Mouse (Mus musculus) kidney, embryonic 16.5 days (tissue): ENCODE measurements around the gene Hnf1a. TPM values are rescaled to one million over a fixed set of nuclear protein-coding genes. Genes with fewer than 3 reads are reported as not detected.

ENCODE experiments used
- ATAC-seq: fragments of 200-750 bp; cut with Nextera tagmentation; 2 replicates; pipeline ENCODE4 v1.8.0; 2017; ENCODE audit warnings: moderate TSS enrichment; ENCODE audit not compliant: low FRiP score, low TSS enrichment
- H3K27ac ChIP-seq: fragments of 300-500 bp; sonication (generic); 2 replicates; pipeline ENCODE4 v1.5.1; 2014; ENCODE audit warnings: low read length
- H3K27me3 ChIP-seq: fragments of 300-500 bp; sonication (generic); 2 replicates; pipeline ENCODE4 v1.6.1; 2014; ENCODE audit warnings: low read length, control low read depth, mixed read lengths; ENCODE audit not compliant: insufficient read depth
- H3K36me3 ChIP-seq: fragments of 300-500 bp; sonication (generic); 2 replicates; pipeline ENCODE4 v1.6.1; 2014; ENCODE audit warnings: low read length, control low read depth, mixed read lengths; ENCODE audit not compliant: insufficient read depth
- H3K4me1 ChIP-seq: fragments of 300-500 bp; sonication (generic); 2 replicates; pipeline ENCODE4 v1.6.1; 2014; ENCODE audit warnings: low read length, control low read depth, mixed read lengths; ENCODE audit not compliant: insufficient read depth
- H3K4me2 ChIP-seq: fragments of 300-500 bp; sonication (generic); replicated peaks from 2 replicates; pipeline ENCODE4 v1.6.1; 2014; ENCODE audit warnings: low read depth, low read length
- H3K4me3 ChIP-seq: fragments of 300-500 bp; sonication (generic); 2 replicates; pipeline ENCODE4 v1.5.1; 2014; ENCODE audit warnings: mild to moderate bottlenecking, low read length
- H3K9ac ChIP-seq: fragments of 300-500 bp; sonication (generic); replicated peaks from 2 replicates; pipeline ENCODE4 v1.6.1; 2014; ENCODE audit warnings: low read length
- H3K9me3 ChIP-seq: fragments of 300-500 bp; sonication (generic); 2 replicates; pipeline ENCODE4 v1.6.1; 2016; ENCODE audit warnings: low read length, control low read depth
- WGBS: fragments of 180-500 bp; shearing (Covaris S2); extraction: QIAGEN DNeasy Blood & Tissue Kit; methylation state at CpG from one replicate; pipeline ENCODE4 v1.1.7; 2014; 5-methylcytosine and 5-hydroxymethylcytosine counted together
- polyA plus RNA-seq: library from polyadenylated mRNA; unstranded; fragments of >200 nt; fragmentation: Nextera tagmentation; extraction: Ambion mirVana; gene quantifications from 2 replicates; pipeline ENCODE4 v1.2.1, GENCODE M21; 2015

The Hnf1a gene
- polyA plus RNA-seq, 1 experiment from 2014 or later: 12.6 TPM

DNA sequence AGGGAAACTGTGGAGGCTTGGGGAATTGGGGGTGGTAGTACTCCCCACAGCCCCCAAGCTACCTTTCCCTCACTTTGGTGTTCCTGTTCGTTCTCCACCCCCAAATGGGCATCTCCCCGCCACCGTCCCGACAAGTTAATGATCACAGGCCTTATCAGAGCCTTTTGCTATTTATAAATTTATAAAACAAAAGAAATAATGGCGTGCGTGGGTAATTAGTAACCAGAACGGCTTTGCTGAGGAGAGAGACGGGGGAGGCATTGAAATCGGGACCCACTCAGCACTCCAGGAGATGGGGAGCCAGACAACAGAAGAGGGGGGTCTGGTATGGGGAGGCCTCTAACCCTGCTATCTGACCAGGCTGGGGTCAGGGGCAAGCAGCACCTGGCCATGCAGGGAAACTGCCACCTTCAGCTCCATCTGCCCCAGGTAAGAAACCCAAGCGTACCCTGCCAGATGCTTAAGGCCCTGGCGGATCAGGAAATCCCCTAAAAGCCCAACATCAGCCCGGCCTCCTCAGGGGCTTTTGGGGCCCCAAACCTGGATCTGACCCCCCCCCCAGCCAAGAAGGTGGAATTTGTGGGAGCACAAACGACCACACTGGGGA lies 1.2 kb downstream of the Hnf1a start:
- no peak for ATAC-seq
- Histone ChIP-seq H3K4me2 (peak overlapping the region; percentile 57), H3K9ac (peak overlapping the region; percentile 77), H3K4me1 (peaks cover 24% of the 10 kb centered on the region), H3K27me3 (no peaks in the 10 kb centered on the region), H3K9me3 (no peaks in the 10 kb centered on the region), H3K36me3 (no peaks in the 10 kb centered on the region), H3K4me3 (peak overlapping the region; percentile 56), H3K27ac (peak overlapping the region; percentile 97)
- 48% methylated on average over 13 of the region's 13 CpGs for WGBS

DNA sequence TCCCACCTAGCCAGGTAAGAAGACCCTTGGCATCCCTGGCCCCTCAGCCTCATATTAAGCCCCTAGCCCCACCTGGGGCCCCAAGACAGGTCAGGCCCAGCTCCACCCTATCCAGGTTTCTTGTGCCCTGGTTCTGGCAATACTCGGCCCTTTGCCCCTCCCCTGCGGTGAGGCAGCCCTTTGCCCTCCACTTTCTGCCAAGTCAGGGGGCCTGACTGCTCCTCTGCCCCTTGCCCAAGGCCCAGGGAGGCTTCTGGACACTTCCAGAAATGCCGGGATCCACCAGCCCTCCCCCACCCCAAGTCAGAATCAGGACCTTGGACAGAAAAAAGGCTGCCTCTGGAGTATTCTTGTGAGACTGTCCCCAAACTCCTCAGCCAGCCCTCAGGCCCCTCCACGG lies 1.8 kb downstream of the Hnf1a start:
- H3K36me3 ChIP-seq: no peaks in the 10 kb centered on the region
- peaks cover 30% of the 10 kb centered on the region for H3K4me1 ChIP-seq
- peak overlapping the region; percentile 57 for H3K4me2 ChIP-seq
- ATAC-seq: peak; percentile 62
- H3K9me3 ChIP-seq: no peaks in the 10 kb centered on the region
- peak overlapping the region; percentile 56 for H3K4me3 ChIP-seq
- 6% methylated on average over 4 of the region's 4 CpGs for WGBS
- no peaks in the 10 kb centered on the region for H3K27me3 ChIP-seq
- peak overlapping the region; percentile 77 for H3K9ac ChIP-seq
- H3K27ac ChIP-seq: peak overlapping the region; percentile 97

DNA sequence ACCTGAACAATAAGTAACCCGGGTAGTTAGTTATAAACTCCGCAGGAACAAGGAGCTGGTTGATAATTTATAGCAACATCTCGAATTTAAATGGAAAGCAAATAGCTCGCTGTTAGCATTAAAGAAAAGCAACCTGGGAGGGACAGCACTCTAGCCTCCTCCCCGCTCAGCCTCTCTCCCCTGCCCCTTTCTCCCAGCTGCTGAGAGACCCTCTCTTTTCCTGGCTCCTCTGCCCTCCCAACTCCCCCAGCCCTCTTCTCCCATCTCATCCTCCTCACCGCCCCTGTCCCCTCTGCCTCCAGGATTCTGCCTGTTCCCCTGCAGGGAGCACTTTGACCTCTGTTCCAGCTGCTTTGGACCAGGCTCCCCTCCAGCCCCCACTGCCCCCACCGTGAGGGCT lies 2.2 kb downstream of the Hnf1a start:
- Histone ChIP-seq H3K27me3 (no peaks in the 10 kb centered on the region), H3K4me1 (peaks cover 32% of the 10 kb centered on the region), H3K4me3 (peak overlapping the region; percentile 56), H3K36me3 (no peaks in the 10 kb centered on the region), H3K9me3 (no peaks in the 10 kb centered on the region), H3K4me2 (peak overlapping the region; percentile 57), H3K9ac (peak overlapping the region; percentile 77), H3K27ac (peak overlapping the region; percentile 97)
- ATAC-seq: peak; percentile 71
- 9% methylated on average over 7 of the region's 7 CpGs for WGBS

DNA sequence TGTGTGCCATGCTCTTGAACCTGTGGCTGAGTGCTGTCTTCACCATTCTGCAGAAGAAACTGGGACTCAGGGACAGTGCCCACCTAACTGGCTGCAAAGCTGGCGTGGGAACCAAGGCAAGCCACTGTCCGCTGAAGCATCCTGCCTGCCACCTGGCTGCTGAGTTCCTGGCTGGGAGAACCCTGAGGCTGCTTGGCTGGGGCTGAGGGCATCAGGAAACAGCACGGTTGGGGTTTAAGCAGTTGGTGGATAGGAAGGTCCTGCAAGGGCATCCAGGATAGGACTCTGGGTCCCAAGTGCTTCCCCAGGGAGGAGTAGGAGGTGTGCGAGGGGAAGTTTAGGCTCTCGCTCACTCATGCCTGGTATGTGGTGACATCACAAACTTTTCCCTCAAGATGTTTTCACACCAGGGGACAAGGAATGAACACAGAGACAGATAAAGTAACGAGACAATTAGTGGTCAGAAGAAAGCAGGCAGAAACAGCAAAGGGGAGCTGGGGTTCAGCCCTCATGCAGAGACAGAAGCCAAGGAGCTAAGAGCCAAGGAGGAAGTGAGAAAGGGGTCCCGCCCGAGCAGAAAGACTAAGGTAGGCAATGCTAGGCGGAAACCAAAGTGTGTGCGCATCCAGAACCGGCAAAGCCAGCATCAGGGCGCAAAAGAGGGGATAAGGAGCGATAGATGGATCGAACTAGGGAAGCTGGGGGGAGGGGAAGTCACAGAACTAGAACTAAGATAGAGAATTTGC lies 3.2 kb downstream of the Hnf1a start:
- H3K9me3 ChIP-seq: no peaks in the 10 kb centered on the region
- no peak overlapping the region for H3K4me3 ChIP-seq
- no peaks in the 10 kb centered on the region for H3K36me3 ChIP-seq
- H3K9ac ChIP-seq: peak overlapping the region; percentile 77
- no peaks in the 10 kb centered on the region for H3K27me3 ChIP-seq
- ATAC-seq: no peak
- 34% methylated on average over 14 of the region's 14 CpGs for WGBS
- peak overlapping the region; percentile 47 for H3K4me2 ChIP-seq
- H3K4me1 ChIP-seq: peaks cover 33% of the 10 kb centered on the region
- H3K27ac ChIP-seq: peak overlapping the region; percentile 97

DNA sequence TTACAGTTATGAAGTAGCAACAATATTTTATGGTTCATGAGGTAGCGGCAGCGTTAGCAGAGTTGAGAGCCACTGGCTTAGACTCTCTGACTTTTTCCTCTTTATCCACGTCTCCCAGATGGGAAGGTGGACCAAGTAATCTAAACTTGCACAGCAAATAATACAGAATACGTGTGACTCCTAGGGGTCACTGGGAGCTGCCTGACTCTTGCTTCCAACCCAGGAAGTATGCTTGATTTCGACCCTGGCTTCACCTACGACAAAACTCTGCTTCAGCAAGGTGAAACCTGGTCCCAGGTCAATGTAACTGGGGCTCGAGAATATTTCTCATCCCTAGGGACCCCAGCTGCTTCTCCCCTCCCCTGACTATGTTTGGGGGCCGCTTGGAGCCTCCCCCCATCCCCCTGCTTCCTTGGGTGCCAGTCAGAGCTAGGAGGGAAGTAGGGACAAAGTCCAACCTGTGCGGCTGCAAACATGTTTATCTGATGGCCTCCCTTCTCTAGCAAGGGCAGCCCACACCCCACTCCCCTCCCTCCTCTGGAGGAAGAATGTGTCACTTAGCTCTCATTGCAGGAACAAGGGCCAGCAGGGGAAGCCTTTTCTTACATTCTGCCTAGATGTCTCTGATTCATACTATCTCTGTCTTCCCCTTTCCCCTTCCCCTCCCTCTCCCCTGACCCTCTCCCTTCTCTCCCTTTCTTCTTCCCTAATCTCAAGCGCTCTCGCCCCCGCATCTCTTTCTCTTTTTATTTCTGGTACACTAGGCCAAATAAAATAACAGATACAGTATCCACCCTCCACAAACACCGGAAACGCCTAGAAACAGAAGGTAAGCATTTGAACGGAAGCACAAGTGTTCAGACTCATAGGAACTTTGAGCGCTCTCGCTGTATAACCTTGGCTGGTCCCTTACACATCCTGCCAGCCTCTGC lies 5.7 kb downstream of the Hnf1a start:
- no peaks in the 10 kb centered on the region for H3K36me3 ChIP-seq
- peak overlapping the region; percentile 27; the same call in 1 of the 2 replicates for H3K9ac ChIP-seq
- no peaks in the 10 kb centered on the region for H3K27me3 ChIP-seq
- H3K9me3 ChIP-seq: no peaks in the 10 kb centered on the region
- H3K4me2 ChIP-seq: peak overlapping the region; percentile 30; the same call in 1 of the 2 replicates
- H3K4me3 ChIP-seq: no peak overlapping the region
- peak overlapping the region; percentile 93 for H3K27ac ChIP-seq
- ATAC-seq: 0 out of 2 replicates have a peak, but pooled peaks have one; percentile 25
- WGBS: 40% methylated on average over 17 of the region's 17 CpGs
- H3K4me1 ChIP-seq: peaks cover 44% of the 10 kb centered on the region

DNA sequence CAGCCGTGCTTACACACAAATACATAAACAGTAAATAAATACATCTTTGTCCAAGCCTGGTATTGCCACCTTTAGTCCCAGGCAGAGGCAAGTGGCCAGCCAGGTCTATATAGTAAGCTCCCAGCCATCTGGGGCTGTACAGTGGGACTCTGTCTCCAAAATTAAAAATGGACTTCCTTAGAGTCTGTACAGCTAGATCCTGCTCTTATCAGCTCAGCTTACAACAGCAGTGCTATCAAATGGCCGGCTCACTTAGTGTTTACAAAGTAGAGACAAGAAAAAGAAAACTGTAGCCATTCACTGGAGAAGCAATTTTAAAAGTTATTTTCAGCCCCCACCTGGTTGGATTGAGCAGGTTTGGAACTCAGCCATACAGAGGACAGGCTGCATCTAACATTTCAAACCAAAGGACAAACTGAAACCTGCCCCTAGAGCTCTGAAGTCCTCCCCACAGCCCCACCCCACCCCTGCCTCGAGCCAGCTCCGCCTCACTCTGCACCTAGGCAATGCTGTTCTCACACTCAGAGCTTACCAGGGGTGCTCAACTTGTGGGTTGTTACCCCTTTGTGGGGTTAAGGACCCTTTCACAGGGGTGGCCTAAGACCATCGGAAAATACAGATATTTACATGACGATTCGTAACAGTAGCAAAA lies 6.5 kb downstream of the Hnf1a start:
- no peaks in the 10 kb centered on the region for H3K27me3 ChIP-seq
- WGBS: 48% methylated on average over 7 of the region's 7 CpGs
- no peak overlapping the region for H3K4me3 ChIP-seq
- H3K9me3 ChIP-seq: no peaks in the 10 kb centered on the region
- H3K4me1 ChIP-seq: peaks cover 44% of the 10 kb centered on the region
- ATAC-seq: peak; percentile 25; the same call in 1 of the 2 replicates
- peak overlapping the region; percentile 30; the same call in 1 of the 2 replicates for H3K4me2 ChIP-seq
- H3K36me3 ChIP-seq: no peaks in the 10 kb centered on the region
- no peak overlapping the region; the same call in 1 of the 2 replicates for H3K9ac ChIP-seq
- peak overlapping the region; percentile 93 for H3K27ac ChIP-seq

DNA sequence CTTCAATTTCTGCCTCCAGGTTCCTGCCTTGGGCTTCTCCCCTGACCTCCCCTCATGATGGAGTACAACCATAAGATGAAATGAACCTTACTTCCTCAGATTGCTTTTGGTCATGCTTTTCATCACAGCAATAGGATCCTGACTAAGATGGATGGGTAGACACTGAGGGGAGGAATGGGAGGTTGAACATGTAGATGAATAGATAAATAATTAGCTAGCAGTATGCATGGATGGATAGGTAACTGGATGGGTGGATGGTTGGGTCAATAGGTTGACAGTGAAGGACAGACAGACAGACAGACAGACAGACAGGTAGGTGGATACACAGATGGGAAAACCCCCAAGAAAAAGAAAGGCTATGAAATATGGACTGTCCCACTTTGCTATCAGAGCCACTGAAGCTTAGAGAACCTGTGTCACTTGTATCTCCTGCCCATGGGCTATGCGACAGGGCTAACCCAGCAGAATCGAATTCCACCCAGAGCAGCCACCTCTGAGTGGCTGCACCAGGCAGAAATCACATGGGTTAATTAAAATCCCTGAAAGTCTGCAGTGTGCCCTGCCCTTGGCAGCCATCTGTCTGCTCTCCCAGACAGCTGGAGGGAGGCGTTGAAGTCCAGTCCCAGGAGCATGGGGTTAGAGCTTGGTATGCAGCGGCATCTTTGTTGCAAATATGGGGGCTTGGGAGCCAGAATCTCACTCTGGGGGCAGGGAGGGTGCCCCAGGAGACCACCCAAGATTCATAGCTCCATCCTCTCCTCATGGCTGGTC lies 9.1 kb downstream of the Hnf1a start:
- Histone ChIP-seq H3K27ac (peak overlapping the region; percentile 43), H3K9me3 (no peaks in the 10 kb centered on the region), H3K36me3 (no peaks in the 10 kb centered on the region), H3K27me3 (no peaks in the 10 kb centered on the region), H3K9ac (no peak overlapping the region), H3K4me3 (no peak overlapping the region), H3K4me2 (no peak overlapping the region), H3K4me1 (peaks cover 39% of the 10 kb centered on the region)
- WGBS: 16% methylated on average over 4 of the region's 4 CpGs
- peak; percentile 86 for ATAC-seq

DNA sequence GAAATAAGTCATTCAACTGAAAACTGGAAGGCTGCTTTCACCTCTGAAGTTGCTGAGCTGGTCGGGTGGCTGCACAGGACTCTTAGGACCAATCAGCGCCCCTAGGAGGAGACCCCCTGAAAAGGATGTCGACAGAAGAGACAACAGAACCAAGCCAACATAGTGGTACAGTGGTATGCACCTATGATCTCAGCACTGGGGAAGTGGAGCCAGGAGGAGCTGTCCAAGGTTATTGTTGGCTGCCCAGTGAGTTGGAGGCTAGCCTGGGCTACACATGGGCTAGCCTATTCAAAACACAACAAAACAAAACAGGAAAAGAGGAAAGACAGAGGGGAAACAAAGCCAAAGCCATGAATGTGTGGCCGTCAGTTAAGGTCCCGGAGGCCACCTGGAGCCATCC lies 12.8 kb downstream of the Hnf1a start:
- H3K4me2 ChIP-seq: no peak overlapping the region
- H3K27ac ChIP-seq: no peak overlapping the region
- no peak overlapping the region for H3K9ac ChIP-seq
- no peaks in the 10 kb centered on the region for H3K27me3 ChIP-seq
- no peak for ATAC-seq
- H3K4me1 ChIP-seq: peaks cover 14% of the 10 kb centered on the region
- whole genome bisulfite sequencing: 88% methylated on average over 5 of the region's 5 CpGs
- no peaks in the 10 kb centered on the region for H3K9me3 ChIP-seq
- no peak overlapping the region for H3K4me3 ChIP-seq
- H3K36me3 ChIP-seq: no peaks in the 10 kb centered on the region

DNA sequence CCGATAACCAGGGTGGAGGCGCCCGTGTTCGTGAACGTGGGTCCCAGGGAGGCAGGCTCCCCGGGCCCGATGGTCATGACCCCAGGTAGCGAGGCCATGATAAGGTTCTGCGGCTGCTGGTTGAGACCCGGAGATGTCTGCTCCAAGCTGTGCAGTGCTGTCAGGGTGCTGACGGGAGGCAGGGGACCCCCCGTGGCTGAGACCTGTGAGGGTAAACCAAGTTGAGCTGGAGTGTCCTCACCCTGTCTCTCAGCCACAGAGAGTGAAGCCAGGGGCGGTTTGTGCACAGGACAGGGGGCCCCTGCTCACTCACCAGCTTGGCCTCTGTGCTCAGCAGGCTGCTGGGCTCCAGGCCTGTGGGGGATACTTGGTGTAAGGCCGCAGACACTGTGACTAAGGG lies 17.6 kb downstream of the Hnf1a start:
- Histone ChIP-seq H3K4me2 (no peak overlapping the region), H3K9ac (no peak overlapping the region), H3K27me3 (no peaks in the 10 kb centered on the region), H3K36me3 (peaks cover 17% of the 10 kb centered on the region), H3K4me1 (0 out of 2 replicates have a peak, but pooled peaks cover 10% of the 10 kb centered on the region), H3K9me3 (no peaks in the 10 kb centered on the region), H3K4me3 (no peak overlapping the region), H3K27ac (no peak overlapping the region)
- 83% methylated on average over 14 of the region's 14 CpGs for WGBS
- no peak for ATAC-seq
